Mouse (Mus musculus) ES-Bruce4 (cell line): ENCODE data around the gene Tmem107. TPM values are rescaled to one million over a fixed set of nuclear protein-coding genes. Genes with fewer than 3 reads are reported as not detected.

Source experiments
- H3K27ac ChIP-seq: 2 replicates; pipeline ENCODE4 v1.5.1; 2012; ENCODE audit warnings: low read length, inconsistent platforms; ENCODE audit not compliant: insufficient read depth
- H3K27me3 ChIP-seq: 2 replicates; pipeline ENCODE4 v1.6.1; 2012; ENCODE audit warnings: mild to moderate bottlenecking, low read length, inconsistent platforms; ENCODE audit not compliant: control insufficient read depth, poor library complexity, insufficient read depth, severe bottlenecking
- H3K36me3 ChIP-seq: 2 replicates; pipeline ENCODE4 v1.6.1; 2012; ENCODE audit warnings: inconsistent platforms, mild to moderate bottlenecking, low read length, moderate library complexity; ENCODE audit not compliant: control insufficient read depth, poor library complexity, insufficient read depth, severe bottlenecking
- H3K4me1 ChIP-seq: one replicate; pipeline ENCODE4 v1.8.1; 2011; ENCODE audit warnings: low read length; ENCODE audit not compliant: control insufficient read depth, insufficient read depth
- H3K4me3 ChIP-seq: 2 replicates; pipeline ENCODE4 v1.5.1; 2011; ENCODE audit warnings: low read depth, mild to moderate bottlenecking, low read length
- H3K9ac ChIP-seq: 2 replicates; pipeline ENCODE4 v1.6.1; 2012; ENCODE audit warnings: low read depth, mild to moderate bottlenecking, inconsistent platforms; ENCODE audit not compliant: poor library complexity, severe bottlenecking
- H3K9me3 ChIP-seq: replicated peaks from 2 replicates; pipeline ENCODE4 v1.6.1; 2012; ENCODE audit warnings: mild to moderate bottlenecking, low read length, inconsistent platforms; ENCODE audit not compliant: control insufficient read depth, poor library complexity, insufficient read depth, severe bottlenecking
- CTCF ChIP-seq: IDR thresholded peaks from one replicate; pipeline ENCODE4 v1.8.1; 2011; ENCODE audit warnings: low read depth, low read length
- EP300 ChIP-seq: IDR thresholded peaks from 2 replicates; pipeline ENCODE4 v1.6.1; 2011; ENCODE audit warnings: low read depth, low read length; ENCODE audit not compliant: insufficient read depth
- POLR2A ChIP-seq: IDR thresholded peaks from one replicate; pipeline ENCODE4 v1.8.1; 2011; ENCODE audit warnings: low read length; ENCODE audit not compliant: insufficient read depth
- polyA plus RNA-seq: library from polyadenylated mRNA; stranded (reverse); fragments of >200 nt; gene quantifications from 2 replicates; pipeline ENCODE4 v1.2.4, GENCODE M21; 2011; ENCODE audit warnings: low read depth; ENCODE audit not compliant: missing spikeins, insufficient read depth, insufficient read length

Gene Tmem107
- polyA plus RNA-seq, 1 experiment = 17.1 TPM

DNA sequence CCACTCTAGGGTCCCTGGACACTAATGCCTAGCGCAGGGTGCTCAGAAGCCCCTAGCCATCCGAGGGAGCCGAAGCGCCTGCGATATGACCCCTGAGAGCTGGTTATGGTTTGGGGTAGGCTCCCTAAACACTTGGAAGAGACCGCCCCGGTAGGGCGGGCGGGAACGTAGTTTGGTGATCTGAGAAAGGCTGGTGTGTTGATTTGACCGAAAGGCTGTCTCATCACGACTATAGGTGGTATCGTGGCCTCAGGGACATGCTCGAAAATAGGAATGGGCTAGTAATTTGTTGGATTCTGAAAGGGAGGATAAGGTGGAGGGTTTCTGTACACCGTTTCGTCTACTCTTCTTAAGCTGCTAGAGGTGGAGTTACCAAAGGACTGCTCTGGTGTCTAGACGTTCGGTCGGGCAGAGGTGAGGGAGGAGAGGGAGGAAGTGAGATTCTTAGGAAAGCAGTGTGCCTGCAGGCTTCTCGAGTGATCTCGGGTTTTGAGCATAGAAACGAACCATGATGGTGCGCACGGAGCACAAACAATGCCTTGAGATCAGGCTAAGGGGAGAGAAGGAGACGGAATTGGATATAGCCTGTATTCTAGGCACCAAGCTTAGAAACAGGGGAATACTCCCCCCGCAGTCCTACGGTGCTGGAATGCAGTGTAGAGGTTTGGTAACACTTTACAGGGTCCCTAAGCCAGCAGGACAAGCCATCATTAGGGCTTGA is 25.1 kb downstream of the Tmem107 start:
- no peaks in the 10 kb centered on the region for H3K4me1 ChIP-seq
- no peaks in the 10 kb centered on the region for H3K27me3 ChIP-seq
- H3K27ac ChIP-seq = no peak overlapping the region
- peaks cover 5% of the 10 kb centered on the region; the same call in 1 of the 2 replicates for H3K36me3 ChIP-seq
- H3K9me3 ChIP-seq = no peaks in the 10 kb centered on the region
- no peak for TF ChIP-seq CTCF
- no peak for TF ChIP-seq POLR2A
- TF ChIP-seq EP300 = no peak
- peak overlapping the region; percentile 96 for H3K4me3 ChIP-seq
- H3K9ac ChIP-seq = peak overlapping the region; percentile 57

DNA sequence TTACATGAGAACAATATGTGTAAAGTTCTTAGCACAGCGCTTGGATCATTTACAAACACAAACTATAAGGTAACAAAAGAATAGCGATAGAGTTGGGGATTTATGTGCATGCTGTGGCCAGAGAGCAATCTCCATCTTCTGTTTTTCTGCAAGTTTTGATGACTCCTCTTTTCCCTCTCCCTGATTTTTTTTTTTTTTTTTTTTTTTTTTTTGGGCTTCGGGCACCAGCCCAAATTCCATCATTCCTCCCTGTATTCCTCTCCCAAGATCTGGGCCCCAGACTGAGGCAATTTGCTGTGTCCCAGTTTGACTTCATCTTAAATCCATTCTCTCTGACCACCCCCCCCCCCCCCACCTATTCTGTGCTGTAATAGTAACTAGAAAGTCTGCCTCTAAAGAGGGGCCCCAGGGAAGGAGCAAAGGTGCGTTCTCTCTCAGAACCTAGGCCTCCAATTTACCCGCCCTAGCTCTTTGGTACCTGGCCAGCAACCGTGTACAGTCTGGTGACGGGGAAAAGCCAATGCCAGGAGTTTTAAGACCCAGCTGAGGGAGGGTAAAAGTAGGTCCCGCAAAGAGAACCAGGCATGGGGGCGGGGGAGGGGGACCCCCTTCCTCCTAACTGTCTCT is 25.9 kb downstream of the Tmem107 start:
- Histone ChIP-seq H3K27me3 (no peaks in the 10 kb centered on the region), H3K4me3 (peak overlapping the region; percentile 54), H3K4me1 (no peaks in the 10 kb centered on the region), H3K36me3 (peaks cover 7% of the 10 kb centered on the region; the same call in 1 of the 2 replicates), H3K9ac (peak overlapping the region; percentile 59), H3K9me3 (no peaks in the 10 kb centered on the region), H3K27ac (no peak overlapping the region)
- TF ChIP-seq CTCF (no peak), EP300 (no peak), POLR2A (no peak)

DNA sequence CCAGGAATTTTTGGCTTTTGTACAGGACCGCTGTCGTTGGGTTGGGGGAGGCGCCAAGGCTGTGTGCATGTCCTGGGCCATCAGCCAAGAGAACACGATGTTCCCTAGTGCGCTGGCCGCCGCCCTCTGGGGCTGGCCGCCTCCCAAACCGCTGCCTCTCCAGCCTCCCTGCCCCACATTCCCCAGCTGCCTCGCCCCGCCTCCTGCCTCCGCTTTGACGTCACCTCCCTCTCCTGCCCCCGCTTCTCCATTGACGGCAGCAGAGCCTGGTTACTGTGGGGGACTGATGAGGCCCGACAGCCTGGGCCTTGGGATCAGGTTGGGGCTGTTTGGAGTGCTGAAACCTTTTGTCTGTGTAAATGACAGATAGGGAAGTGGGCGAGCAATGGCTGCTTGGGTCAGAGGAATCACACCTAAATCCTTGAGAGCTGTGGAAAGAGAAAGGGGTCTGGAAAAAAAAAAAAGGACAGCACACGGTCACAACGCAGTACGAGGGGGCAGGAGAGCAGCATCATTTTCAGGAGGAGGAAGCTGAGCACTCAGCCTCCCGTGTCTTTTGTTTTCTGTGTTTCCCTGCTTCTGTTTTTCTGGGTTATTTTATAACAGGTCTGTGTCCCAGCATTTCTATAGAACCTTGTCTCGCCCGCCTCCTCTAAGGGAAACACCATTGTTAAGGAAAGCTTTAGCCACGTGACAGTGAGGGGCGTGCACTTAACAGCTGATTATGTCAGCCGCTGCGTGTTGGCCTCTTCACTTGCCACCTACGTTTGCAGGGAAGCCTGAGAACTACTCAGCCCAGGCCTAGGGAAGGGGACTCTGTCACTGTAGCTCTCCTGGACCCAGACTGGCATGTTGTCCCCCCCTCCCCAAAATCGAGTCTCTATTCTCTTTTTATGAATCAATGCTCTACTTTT is 26.6 kb downstream of the Tmem107 start:
- peaks cover 15% of the 10 kb centered on the region for H3K36me3 ChIP-seq
- H3K4me3 ChIP-seq = peak overlapping the region; percentile 54
- no peaks in the 10 kb centered on the region for H3K9me3 ChIP-seq
- H3K9ac ChIP-seq = peak overlapping the region; percentile 59
- H3K27ac ChIP-seq = no peak overlapping the region
- TF ChIP-seq POLR2A (no peak), EP300 (0 out of 2 replicates have a peak, but pooled peaks have one; percentile 16)
- no peaks in the 10 kb centered on the region for H3K27me3 ChIP-seq
- no peaks in the 10 kb centered on the region for H3K4me1 ChIP-seq

DNA sequence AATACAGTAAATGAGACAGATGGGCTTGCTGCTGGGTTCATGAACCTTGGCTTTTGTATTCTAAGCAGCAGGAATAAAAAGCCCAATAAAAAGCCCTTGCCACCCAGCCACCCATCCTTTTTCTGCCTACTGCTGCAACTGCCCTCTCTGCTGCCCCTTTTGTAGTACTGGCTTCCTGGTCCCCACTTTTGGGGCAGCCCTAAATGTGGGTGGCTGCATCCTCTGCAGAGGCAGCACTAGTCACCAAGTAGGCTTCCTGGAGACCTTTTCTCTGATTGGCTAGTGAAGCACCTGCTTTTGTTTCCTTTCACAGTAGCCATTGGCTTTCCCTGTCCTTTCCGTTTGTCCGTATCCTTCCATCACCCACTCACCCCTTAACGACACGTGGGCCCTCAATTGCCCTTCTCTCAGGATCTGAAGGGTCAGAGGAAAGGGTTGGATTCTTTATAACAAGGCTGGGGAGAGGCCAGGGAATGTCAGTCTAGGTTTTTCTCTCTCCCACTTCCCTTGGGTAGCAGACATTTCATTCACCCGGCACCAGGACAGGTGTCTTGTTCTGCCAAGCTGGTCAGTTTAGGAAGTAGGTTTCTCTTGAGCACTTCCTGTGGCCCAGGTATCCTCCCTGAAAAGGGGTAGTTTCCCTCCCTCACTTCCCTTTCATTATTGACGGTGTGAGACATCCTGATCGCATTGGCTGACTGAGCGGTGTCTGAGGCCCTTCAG is 27.6 kb downstream of the Tmem107 start:
- TF ChIP-seq POLR2A (no peak), CTCF (no peak), EP300 (no peak)
- H3K9me3 ChIP-seq = no peaks in the 10 kb centered on the region
- H3K36me3 ChIP-seq = peaks cover 14% of the 10 kb centered on the region
- no peaks in the 10 kb centered on the region for H3K27me3 ChIP-seq
- H3K9ac ChIP-seq = no peak overlapping the region
- H3K4me1 ChIP-seq = no peaks in the 10 kb centered on the region
- H3K27ac ChIP-seq = no peak overlapping the region
- peak overlapping the region; percentile 25; the same call in 1 of the 2 replicates for H3K4me3 ChIP-seq

DNA sequence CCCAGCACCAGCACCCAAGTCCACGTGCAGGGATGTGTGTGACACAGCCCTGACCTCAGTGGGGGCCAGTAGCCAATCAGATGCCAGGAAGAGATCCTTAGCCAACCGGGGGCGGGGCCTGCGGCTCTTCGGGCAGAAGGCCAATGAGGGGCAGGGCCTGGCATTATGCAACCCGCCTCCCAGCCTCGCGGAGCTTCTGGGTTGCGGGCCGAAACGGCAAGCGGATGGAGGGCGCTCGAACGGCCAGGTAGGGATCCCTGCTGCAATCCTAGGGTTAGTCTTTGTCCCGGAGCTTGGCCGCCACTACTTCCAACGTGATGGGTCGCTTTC is 28.1 kb downstream of the Tmem107 start:
- Histone ChIP-seq H3K27me3 (no peaks in the 10 kb centered on the region), H3K4me3 (peak overlapping the region; percentile 79), H3K9me3 (no peaks in the 10 kb centered on the region), H3K36me3 (peaks cover 16% of the 10 kb centered on the region), H3K27ac (no peak overlapping the region), H3K4me1 (no peaks in the 10 kb centered on the region), H3K9ac (peak overlapping the region; percentile 65)
- TF ChIP-seq EP300 = no peak
- TF ChIP-seq POLR2A = no peak
- no peak for TF ChIP-seq CTCF
